Mouse (Mus musculus): ENCODE data around the gene Zfp386.

DNA sequence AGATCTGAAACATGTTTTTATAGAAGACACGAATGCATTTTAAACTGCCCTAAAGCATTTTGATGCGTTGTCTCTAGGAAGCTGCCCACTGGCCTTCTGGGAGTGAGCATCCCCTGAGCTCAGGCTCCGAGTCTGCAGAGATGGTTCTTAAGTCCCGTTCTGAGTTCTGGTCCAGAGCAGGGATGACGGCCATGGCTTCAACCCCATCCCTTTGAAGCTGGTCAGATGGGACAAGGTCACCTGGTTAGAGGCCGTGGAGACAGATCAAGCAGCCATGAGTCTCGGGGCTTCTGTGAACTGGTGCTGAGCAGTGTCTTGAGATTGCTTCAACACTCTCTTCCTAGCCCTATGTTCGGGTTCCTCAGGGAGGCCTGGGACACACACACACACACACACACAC is 49.6 kb downstream of the Zfp386 start:
- TF ChIP-seq POLR2A (IDR thresholded peaks at IDR 0.05; ENCODE audit: borderline replicate concordance, extremely low read depth, insufficient read depth, insufficient read length, poor library complexity, severe bottlenecking) (no peak), CTCF (IDR thresholded peaks at IDR 0.05; ENCODE audit: borderline replicate concordance, extremely low read depth, insufficient read depth, insufficient read length) (no peak)

Measured in brain, embryonic 14.5 days (tissue).